Mouse (Mus musculus) liver, embryonic 14.5 days (tissue): Measurements from ENCODE around the gene Trim56. TPM values are rescaled to one million over a fixed set of nuclear protein-coding genes. Genes with fewer than 3 reads are reported as not detected.
A peak's percentile ranks its signal among the peaks of the same experiment; 100 is the strongest.
"Not testable (repeated sequence)": the region's sequence is repeated elsewhere in the genome, so short reads cannot be mapped to it uniquely, and the experiment has no call there.

ENCODE experiments used
- ATAC-seq: fragments of 200-750 bp; cut with Nextera tagmentation; 2 replicates; pipeline ENCODE4 v1.8.0; 2017; ENCODE audit warnings: moderate number of reproducible peaks, mild to moderate bottlenecking, moderate library complexity; ENCODE audit not compliant: insufficient read depth
- DNase-seq, 3 experiments: peaks; one replicate each; pipeline ENCODE4 v3.0.0-alpha.2; 2012 to 2013; ENCODE audit warnings: low read depth in 3 of 3, low spot score in 3 of 3
- H3K27ac ChIP-seq: fragments of 300-500 bp; sonication (generic); 2 replicates; pipeline ENCODE4 v1.5.1; 2014; ENCODE audit warnings: moderate library complexity, mild to moderate bottlenecking, control low read depth, inconsistent platforms
- H3K27me3 ChIP-seq: fragments of 300-500 bp; sonication (generic); 2 replicates; pipeline ENCODE4 v1.6.1; 2014; ENCODE audit warnings: mild to moderate bottlenecking, low read length, moderate library complexity; ENCODE audit not compliant: control insufficient read depth, insufficient read depth
- H3K36me3 ChIP-seq: fragments of 300-500 bp; sonication (generic); replicated peaks from 2 replicates; pipeline ENCODE4 v1.6.1; 2014; ENCODE audit warnings: low read depth; ENCODE audit not compliant: control insufficient read depth, insufficient read depth
- H3K4me1 ChIP-seq, 2 experiments: fragments of 200-500 bp in 1 of 2; fragments of 300-500 bp in 1 of 2; sonication (generic) in 1 of 2; replicated peaks; 2 replicates each; pipeline ENCODE4 v1.6.1; 2012 to 2014; ENCODE audit warnings: antibody characterized with exemption in 1 of 2, inconsistent platforms in 1 of 2, low read length in 1 of 2; ENCODE audit not compliant: control insufficient read depth in 2 of 2, insufficient read depth in 2 of 2
- H3K4me2 ChIP-seq: fragments of 300-500 bp; sonication (generic); 2 replicates; pipeline ENCODE4 v1.6.1; 2014; ENCODE audit warnings: low read depth, mild to moderate bottlenecking, control low read depth, moderate library complexity
- H3K4me3 ChIP-seq, 2 experiments: fragments of 200-500 bp in 1 of 2; fragments of 300-500 bp in 1 of 2; sonication (generic) in 1 of 2; 2 replicates each; pipeline ENCODE4 v1.5.1; 2012 to 2014; ENCODE audit warnings: low read depth in 2 of 2, low read length in 2 of 2, mild to moderate bottlenecking in 2 of 2, control low read depth in 1 of 2, inconsistent platforms in 1 of 2, moderate library complexity in 1 of 2; ENCODE audit not compliant: insufficient read depth in 1 of 2
- H3K9ac ChIP-seq: fragments of 300-500 bp; sonication (generic); replicated peaks from 2 replicates; pipeline ENCODE4 v1.6.1; 2014; ENCODE audit warnings: mild to moderate bottlenecking, control low read depth, moderate library complexity
- H3K9me3 ChIP-seq: fragments of 300-500 bp; sonication (generic); 2 replicates; pipeline ENCODE4 v1.6.1; 2016; ENCODE audit warnings: low read length, mixed read lengths; ENCODE audit not compliant: control insufficient read depth
- CTCF ChIP-seq: IDR thresholded peaks from 2 replicates; pipeline ENCODE4 v1.5.1; 2016; ENCODE audit warnings: antibody characterized with exemption, low read depth, control low read depth
- EP300 ChIP-seq: IDR thresholded peaks from 2 replicates; pipeline ENCODE4 v1.6.1; 2016; ENCODE audit warnings: antibody characterized with exemption, low read depth
- WGBS: fragments of 180-500 bp; shearing (Covaris S2); extraction: QIAGEN DNeasy Blood & Tissue Kit; methylation state at CpG from one replicate; pipeline ENCODE4 v1.1.7; 2014; ENCODE audit not compliant: insufficient replicate concordance; 5-methylcytosine and 5-hydroxymethylcytosine counted together
- polyA plus RNA-seq, 2 experiments: library from polyadenylated mRNA; depleted of rRNA in 1 of 2; stranded (reverse) in 1 of 2; unstranded in 1 of 2; fragments of >200 nt; fragmentation: Nextera tagmentation in 1 of 2; extraction: Ambion mirVana in 1 of 2; gene quantifications; 2 replicates each; pipeline versions ENCODE4 v1.2.1 to v1.2.3; 2012 to 2014

The Trim56 gene
- polyA plus RNA-seq (2012; rRNA removed) = 3.7 and 5.4 TPM in 2 replicates
- 7.8 and 8.4 TPM in 2 replicates for polyA plus RNA-seq (2014; fragmentation: Nextera tagmentation; extraction: Ambion mirVana)

DNA sequence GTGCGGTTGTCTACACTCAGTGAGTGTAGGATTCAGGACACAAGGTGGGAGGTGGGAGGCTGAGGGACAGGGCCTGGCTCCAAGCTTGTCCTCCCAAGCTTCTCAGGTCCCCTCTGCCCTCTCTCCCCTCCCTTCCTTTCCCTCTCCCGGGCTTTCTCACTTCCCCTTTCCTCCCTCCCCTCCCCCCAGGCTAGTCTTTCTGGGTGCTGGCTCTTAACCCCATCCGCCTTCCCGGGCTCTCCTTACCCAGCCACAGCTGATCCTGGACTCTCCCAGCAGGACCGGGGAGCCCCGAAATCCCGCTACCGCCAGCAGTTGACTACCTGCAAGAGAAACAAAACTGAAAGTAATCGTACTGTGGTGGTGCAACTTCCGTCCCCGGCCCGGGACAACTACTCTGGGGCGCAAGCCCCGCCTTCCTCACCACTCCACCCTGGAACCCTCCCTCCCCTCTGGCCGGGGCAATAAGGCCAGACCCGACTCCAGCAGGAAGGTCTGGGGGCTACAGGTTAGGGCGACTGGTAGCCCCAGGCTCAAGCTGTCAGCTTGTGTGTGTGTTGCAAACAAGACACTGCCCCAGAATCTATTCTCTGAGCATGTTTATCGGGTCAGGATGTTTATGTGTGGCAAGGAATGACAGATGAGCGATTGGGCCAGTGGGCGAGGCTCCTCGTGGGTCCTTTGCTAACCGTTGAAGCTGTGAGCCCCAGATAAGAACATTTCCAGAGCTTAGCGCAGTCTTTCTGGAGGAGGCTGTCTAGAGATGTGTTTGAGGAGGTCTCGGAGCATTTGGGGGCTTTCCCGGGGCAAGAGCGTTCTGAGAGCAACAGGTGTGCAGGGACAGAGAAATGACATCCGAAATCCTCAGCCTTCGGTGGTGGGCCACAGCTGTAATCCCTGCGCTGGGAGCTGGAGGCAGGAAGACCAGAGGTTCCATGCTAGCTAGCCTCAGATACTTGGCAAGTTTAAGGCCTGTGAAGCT lies at the start of gene Trim56:
TSS of gene Trim56 (minus strand) at position 344 of the 982 bp plus-strand sequence.
- no peak for TF ChIP-seq CTCF
- peak; percentile 94 for TF ChIP-seq EP300
- WGBS = 2% methylated on average over 29 of the region's 29 CpGs
- H3K9me3 ChIP-seq = peaks cover 40% of the 10 kb centered on the region

GRCm38 (mm10) chr5:137161853-137162252 lies 45.8 kb upstream of the Trim56 start:
- Histone ChIP-seq H3K9me3 (no peaks in the 10 kb centered on the region), H3K36me3 (no peaks in the 10 kb centered on the region), H3K4me2 (no peak overlapping the region), H3K4me3 (no peak overlapping the region), H3K27ac (no peak overlapping the region), H3K9ac (no peak overlapping the region), H3K27me3 (no peaks in the 10 kb centered on the region), H3K4me1 (no peaks in the 10 kb centered on the region)
- DNase-seq = no peak
- TF ChIP-seq CTCF = no peak
- no peak for TF ChIP-seq EP300
- WGBS = 48% methylated on average over 4 of the region's 4 CpGs
- ATAC-seq = no peak

More for the DNA sequence above, at the start of gene Trim56:
- peak within 1 kb of the TSS; percentile 93 for H3K27ac ChIP-seq
- no peaks in the 10 kb centered on the region for H3K27me3 ChIP-seq
- peak within 1 kb of the TSS; percentile 77 to 78 for H3K4me3 ChIP-seq
- H3K4me1 ChIP-seq = peaks cover 15 to 23% of the 10 kb centered on the region in 2 experiments
- peak within 1 kb of the TSS; percentile 98 for H3K9ac ChIP-seq
- DNase-seq (peak; percentile 87 to 90 (median 88)), ATAC-seq (peak; percentile 96)
- peak within 1 kb of the TSS; percentile 97 for H3K4me2 ChIP-seq
- H3K36me3 ChIP-seq = peaks cover 29% of the 10 kb centered on the region

DNA sequence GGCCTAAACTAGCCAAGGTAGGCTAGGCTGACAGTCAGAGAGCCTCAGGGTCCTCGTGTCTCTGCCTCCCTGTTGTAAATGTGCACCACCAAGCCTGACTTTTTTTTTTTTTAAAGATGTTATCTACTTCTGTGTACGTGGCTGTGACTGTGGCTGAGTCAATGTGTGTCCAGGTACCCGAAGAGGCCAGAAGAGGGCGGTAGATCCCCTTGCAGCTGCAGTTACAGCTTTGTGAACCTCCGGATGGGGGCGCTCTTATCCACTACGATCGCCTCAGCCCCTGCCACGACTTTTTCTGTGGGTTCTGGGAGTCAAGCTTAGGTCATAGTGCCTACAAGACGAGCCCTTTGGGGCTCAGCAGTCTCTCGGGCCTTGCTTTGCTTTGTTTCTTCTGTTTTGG lies 43.5 kb upstream of the Trim56 start:
- no peaks in the 10 kb centered on the region for H3K27me3 ChIP-seq
- H3K36me3 ChIP-seq = no peaks in the 10 kb centered on the region
- no peaks in the 10 kb centered on the region for H3K9me3 ChIP-seq
- H3K4me3 ChIP-seq = no peak overlapping the region
- DNase-seq (peak in 2 of 3 experiments; percentile 17 to 26), ATAC-seq (no peak)
- peak; percentile 87 for TF ChIP-seq CTCF
- TF ChIP-seq EP300 = no peak
- no peak overlapping the region for H3K9ac ChIP-seq
- no peaks in the 10 kb centered on the region for H3K4me1 ChIP-seq
- H3K4me2 ChIP-seq = no peak overlapping the region
- H3K27ac ChIP-seq = no peak overlapping the region
- 11% methylated on average over 11 of the region's 11 CpGs for WGBS

GRCm38 (mm10) chr5:137153289-137153688 lies 37.3 kb upstream of the Trim56 start:
- Histone ChIP-seq H3K27me3 (no peaks in the 10 kb centered on the region), H3K9ac (no peak overlapping the region), H3K9me3 (peaks cover 25% of the 10 kb centered on the region), H3K4me3 (no peak overlapping the region), H3K27ac (no peak overlapping the region), H3K4me1 (no peaks in the 10 kb centered on the region), H3K36me3 (no peaks in the 10 kb centered on the region), H3K4me2 (no peak overlapping the region)
- TF ChIP-seq CTCF (no peak), EP300 (no peak)
- ATAC-seq (no peak), DNase-seq (no peak)
- 76% methylated on average over 5 of the region's 5 CpGs for WGBS

GRCm38 (mm10) chr5:137152623-137153022 lies 36.6 kb upstream of the Trim56 start:
- peaks cover 25% of the 10 kb centered on the region for H3K9me3 ChIP-seq
- DNase-seq = no peak
- H3K36me3 ChIP-seq = no peaks in the 10 kb centered on the region
- WGBS = 56% methylated on average over 2 of the region's 2 CpGs
- no peak for TF ChIP-seq EP300
- TF ChIP-seq CTCF = no peak
- H3K4me3 ChIP-seq = no peak overlapping the region
- ATAC-seq = no peak
- H3K4me2 ChIP-seq = no peak overlapping the region
- H3K4me1 ChIP-seq = no peaks in the 10 kb centered on the region
- H3K27me3 ChIP-seq = no peaks in the 10 kb centered on the region
- no peak overlapping the region for H3K27ac ChIP-seq
- H3K9ac ChIP-seq = no peak overlapping the region

DNA sequence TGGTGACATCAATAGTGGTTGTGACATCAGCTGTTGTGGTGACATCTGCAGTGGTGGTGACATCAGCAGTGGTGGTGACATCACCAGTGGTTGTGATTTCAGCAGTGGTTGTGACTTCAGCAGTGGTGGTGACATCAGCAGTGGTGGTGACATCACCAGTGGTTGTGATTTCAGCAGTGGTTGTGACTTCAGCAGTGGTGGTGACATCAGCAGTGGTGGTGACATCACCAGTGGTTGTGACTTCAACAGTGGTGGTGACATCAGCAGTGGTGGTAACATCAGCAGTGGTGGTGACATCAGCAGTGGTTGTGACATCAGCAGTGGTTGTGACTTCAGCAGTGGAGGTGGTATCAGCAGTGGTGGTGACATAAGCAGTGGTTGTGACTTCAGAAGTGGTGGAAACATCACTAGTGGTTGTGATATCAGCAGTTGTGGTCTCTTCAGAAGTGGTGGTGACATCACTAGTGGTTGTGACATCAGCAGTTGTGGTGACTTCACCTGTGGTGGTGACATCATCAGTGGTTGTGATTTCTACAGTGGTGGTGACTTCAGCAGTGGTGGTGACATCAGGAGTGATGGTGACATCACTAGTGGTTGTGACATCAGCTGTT lies 33.4 kb upstream of the Trim56 start, which contains the start of gene Muc3:
TSS of gene Muc3 (minus strand) at position 51 of the 611 bp plus-strand sequence.
- ATAC-seq, DNase-seq, H3K4me1 ChIP-seq, H3K27me3 ChIP-seq, H3K9ac ChIP-seq, H3K4me3 ChIP-seq, H3K36me3 ChIP-seq, H3K4me2 ChIP-seq, H3K27ac ChIP-seq: not testable (repeated sequence)
- H3K9me3 ChIP-seq = peaks cover 25% of the 10 kb centered on the region
